Mouse (Mus musculus): ENCODE results near the gene Ccdc28a. TPM values are rescaled to one million over a fixed set of nuclear protein-coding genes. Genes with fewer than 3 reads are reported as not detected.

Ccdc28a gene
- polyA plus RNA-seq (2012; rRNA removed), result 8.9 and 9.1 TPM in 2 replicates

GRCm38 (mm10) chr10:18234560-18235401 is at the start of gene Ccdc28a:
Gene Ccdc28a (minus strand): TSS chr10:18234998.

GRCm38 (mm10) chr10:18210726-18211125 is 24.1 kb downstream of the Ccdc28a start, which contains the start of gene Ect2l:
Gene Ect2l (minus strand): TSS chr10:18210890.

Other genes with a start within 250 kb of the Ccdc28a start
- gene Abracl, start 211.7 kb downstream of the Ccdc28a start, polyA plus RNA-seq (2012; rRNA removed), result 5.1 and 6.5 TPM in 2 replicates
- gene Reps1, start 179.1 kb downstream of the Ccdc28a start, polyA plus RNA-seq (2012; rRNA removed), result 15.3 and 19.1 TPM in 2 replicates
- gene Ect2l, start 24.1 kb downstream of the Ccdc28a start, polyA plus RNA-seq (2012; rRNA removed), result not detected in 2 replicates
- gene Nhsl1, start 84.0 kb upstream of the Ccdc28a start, polyA plus RNA-seq (2012; rRNA removed), result 2.6 and 2.9 TPM in 2 replicates